Mouse (Mus musculus): ENCODE measurements around the gene Serpina3a. TPM values are rescaled to one million over a fixed set of nuclear protein-coding genes. Genes with fewer than 3 reads are reported as not detected.

The Serpina3a gene
- polyA plus RNA-seq, 1 experiment: not detected

- Histone ChIP-seq H3K4me1 (ENCODE audit: control insufficient read depth, insufficient read depth, low read length) (no peaks in the 10 kb centered on the region), H3K4me3 (ENCODE audit: insufficient read depth, low read length) (no peak overlapping the region), H3K27ac (ENCODE audit: insufficient read depth, low read depth, low read length) (no peak overlapping the region)
- TF ChIP-seq CTCF (IDR thresholded peaks at IDR 0.05; ENCODE audit: low read depth, low read length): no peak
- no peak for TF ChIP-seq POLR2A (IDR thresholded peaks at IDR 0.05; ENCODE audit: borderline replicate concordance, low read depth, low read length)
These were observed 28.1 kb downstream of the Serpina3a start for GRCm38 (mm10) chr12:104140543-104141103.

- no peaks in the 10 kb centered on the region for H3K4me1 ChIP-seq (ENCODE audit: control insufficient read depth, insufficient read depth, low read length)
- TF ChIP-seq CTCF (IDR thresholded peaks at IDR 0.05; ENCODE audit: low read depth, low read length): no peak
- no peak overlapping the region for H3K27ac ChIP-seq (ENCODE audit: insufficient read depth, low read depth, low read length)
- no peak overlapping the region for H3K4me3 ChIP-seq (ENCODE audit: insufficient read depth, low read length)
These were observed 29.0 kb downstream of the Serpina3a start for GRCm38 (mm10) chr12:104141506-104141905.

- Histone ChIP-seq H3K27ac (ENCODE audit: insufficient read depth, low read depth, low read length) (no peak overlapping the region), H3K4me1 (ENCODE audit: control insufficient read depth, insufficient read depth, low read length) (no peaks in the 10 kb centered on the region), H3K4me3 (ENCODE audit: insufficient read depth, low read length) (no peak overlapping the region)
- TF ChIP-seq CTCF (IDR thresholded peaks at IDR 0.05; ENCODE audit: low read depth, low read length) (no peak), POLR2A (IDR thresholded peaks at IDR 0.05; ENCODE audit: borderline replicate concordance, low read depth, low read length) (no peak)
These were observed 29.9 kb downstream of the Serpina3a start for GRCm38 (mm10) chr12:104142427-104142826.

- no peak overlapping the region for H3K4me3 ChIP-seq (ENCODE audit: insufficient read depth, low read length)
- H3K4me1 ChIP-seq (ENCODE audit: control insufficient read depth, insufficient read depth, low read length): no peaks in the 10 kb centered on the region
- TF ChIP-seq POLR2A (IDR thresholded peaks at IDR 0.05; ENCODE audit: borderline replicate concordance, low read depth, low read length): no peak
- TF ChIP-seq CTCF (IDR thresholded peaks at IDR 0.05; ENCODE audit: low read depth, low read length): no peak
- H3K27ac ChIP-seq (ENCODE audit: insufficient read depth, low read depth, low read length): no peak overlapping the region
These were observed 30.8 kb downstream of the Serpina3a start for GRCm38 (mm10) chr12:104143286-104143685.

GRCm38 (mm10) chr12:104145571-104145970 lies 33.0 kb downstream of the Serpina3a start:
- H3K4me3 ChIP-seq (ENCODE audit: insufficient read depth, low read length): no peak overlapping the region
- no peak overlapping the region for H3K27ac ChIP-seq (ENCODE audit: insufficient read depth, low read depth, low read length)
- TF ChIP-seq CTCF (IDR thresholded peaks at IDR 0.05; ENCODE audit: low read depth, low read length) (no peak), POLR2A (IDR thresholded peaks at IDR 0.05; ENCODE audit: borderline replicate concordance, low read depth, low read length) (no peak)
- H3K4me1 ChIP-seq (ENCODE audit: control insufficient read depth, insufficient read depth, low read length): no peaks in the 10 kb centered on the region

- TF ChIP-seq CTCF (IDR thresholded peaks at IDR 0.05; ENCODE audit: low read depth, low read length) (no peak), POLR2A (IDR thresholded peaks at IDR 0.05; ENCODE audit: borderline replicate concordance, low read depth, low read length) (no peak)
- no peaks in the 10 kb centered on the region for H3K4me1 ChIP-seq (ENCODE audit: control insufficient read depth, insufficient read depth, low read length)
- no peak overlapping the region for H3K4me3 ChIP-seq (ENCODE audit: insufficient read depth, low read length)
- H3K27ac ChIP-seq (ENCODE audit: insufficient read depth, low read depth, low read length): no peak overlapping the region
These were observed 39.5 kb downstream of the Serpina3a start for GRCm38 (mm10) chr12:104151989-104152388.

GRCm38 (mm10) chr12:104153041-104153645 lies 40.6 kb downstream of the Serpina3a start:
- H3K27ac ChIP-seq (ENCODE audit: insufficient read depth, low read depth, low read length): no peak overlapping the region
- no peak for TF ChIP-seq CTCF (IDR thresholded peaks at IDR 0.05; ENCODE audit: low read depth, low read length)
- TF ChIP-seq POLR2A (IDR thresholded peaks at IDR 0.05; ENCODE audit: borderline replicate concordance, low read depth, low read length): no peak
- H3K4me3 ChIP-seq (ENCODE audit: insufficient read depth, low read length): no peak overlapping the region
- H3K4me1 ChIP-seq (ENCODE audit: control insufficient read depth, insufficient read depth, low read length): no peaks in the 10 kb centered on the region

GRCm38 (mm10) chr12:104153656-104154055 lies 41.1 kb downstream of the Serpina3a start, which contains the start of gene Serpina3c:
Gene Serpina3c, minus strand, starts transcription at chr12:104153870.
- Histone ChIP-seq H3K4me3 (ENCODE audit: insufficient read depth, low read length) (no peak within 1 kb of the TSS), H3K4me1 (ENCODE audit: control insufficient read depth, insufficient read depth, low read length) (no peaks in the 10 kb centered on the region), H3K27ac (ENCODE audit: insufficient read depth, low read depth, low read length) (no peak within 1 kb of the TSS)
- no peak for TF ChIP-seq CTCF (IDR thresholded peaks at IDR 0.05; ENCODE audit: low read depth, low read length)
- no peak for TF ChIP-seq POLR2A (IDR thresholded peaks at IDR 0.05; ENCODE audit: borderline replicate concordance, low read depth, low read length)

Other genes with a start within 250 kb of the Serpina3a start
- not detected in 2 replicates for gene Serpina1a, start 249.2 kb upstream of the Serpina3a start, polyA plus RNA-seq (2012; ENCODE audit: insufficient read depth, insufficient read length, missing spikeins)
- not detected in 2 replicates for gene Serpina1c, start 207.8 kb upstream of the Serpina3a start, polyA plus RNA-seq (2012; ENCODE audit: insufficient read depth, insufficient read length, missing spikeins)
- gene Serpina1e, start 153.7 kb upstream of the Serpina3a start, polyA plus RNA-seq (2012; ENCODE audit: insufficient read depth, insufficient read length, missing spikeins): not detected in 2 replicates
- gene Serpina11, start 122.8 kb upstream of the Serpina3a start, polyA plus RNA-seq (2012; ENCODE audit: insufficient read depth, insufficient read length, missing spikeins): not detected in 2 replicates
- gene Serpina9, start 99.0 kb upstream of the Serpina3a start, polyA plus RNA-seq (2012; ENCODE audit: insufficient read depth, insufficient read length, missing spikeins): not detected in 2 replicates
- gene Serpina12, start 68.3 kb upstream of the Serpina3a start, polyA plus RNA-seq (2012; ENCODE audit: insufficient read depth, insufficient read length, missing spikeins): not detected in 2 replicates
- gene Serpina5, start 11.6 kb upstream of the Serpina3a start, polyA plus RNA-seq (2012; ENCODE audit: insufficient read depth, insufficient read length, missing spikeins): not detected in 2 replicates
- gene Serpina3b, start 15.3 kb downstream of the Serpina3a start, polyA plus RNA-seq (2012; ENCODE audit: insufficient read depth, insufficient read length, missing spikeins): not detected in 2 replicates
- not detected in 2 replicates for gene Serpina3c, start 41.1 kb downstream of the Serpina3a start, polyA plus RNA-seq (2012; ENCODE audit: insufficient read depth, insufficient read length, missing spikeins)
- not detected in 2 replicates for gene Serpina3f, start 101.8 kb downstream of the Serpina3a start, polyA plus RNA-seq (2012; ENCODE audit: insufficient read depth, insufficient read length, missing spikeins)
- gene Serpina3g, start 123.5 kb downstream of the Serpina3a start, polyA plus RNA-seq (2012; ENCODE audit: insufficient read depth, insufficient read length, missing spikeins): 0.66 and 0.75 TPM in 2 replicates
- not detected in 2 replicates for gene Serpina3i, start 150.4 kb downstream of the Serpina3a start, polyA plus RNA-seq (2012; ENCODE audit: insufficient read depth, insufficient read length, missing spikeins)
- gene Serpina3j, start 201.8 kb downstream of the Serpina3a start, polyA plus RNA-seq (2012; ENCODE audit: insufficient read depth, insufficient read length, missing spikeins): not detected in 2 replicates
- gene Serpina3k, start 225.8 kb downstream of the Serpina3a start, polyA plus RNA-seq (2012; ENCODE audit: insufficient read depth, insufficient read length, missing spikeins): not detected in 2 replicates
- gene Serpina3m, start 225.8 kb downstream of the Serpina3a start, polyA plus RNA-seq (2012; ENCODE audit: insufficient read depth, insufficient read length, missing spikeins): not detected in 2 replicates

Data from bone marrow macrophage, adult 2 months (primary cell).